24 mouse cellular contexts compared by ENCODE assay signal in genomic region chr2:11645297-11645696, GRCm38 (mm10). TPM values are rescaled to one million over a fixed set of nuclear protein-coding genes. Genes with fewer than 3 reads are reported as not detected.
"Had no signal": no experiment of that assay in that cellular context is flagged by ENCODE, and none has a peak within 500 bp of the region (broad histone marks: within the 10 kb centered on the region; RNA-seq: fewer than 3 reads in every experiment).

No protein-coding gene starts in this region.

- DNase-seq: liver, postnatal 0 days; lung, adult 2 months; lung, postnatal 14 days; lung, postnatal 36 days; midbrain, embryonic 14.5 days; retina, postnatal 1 day; right cerebral cortex, adult 18-20 months; spleen, adult 18-20 months; thymus, adult 18-20 months; thymus, postnatal 14 days; thymus, postnatal 36 days had no signal

- H3K27ac ChIP-seq: lung, embryonic 15.5 days; macrophage; midbrain, embryonic 12.5 days; neural tube, embryonic 13.5 days; neural tube, embryonic 15.5 days had no signal

- H3K9me3 ChIP-seq: lung, embryonic 15.5 days; megakaryocyte, embryonic 14.5 days; midbrain, embryonic 12.5 days; neural tube, embryonic 13.5 days; neural tube, embryonic 15.5 days had no signal

- H3K4me1 ChIP-seq: lung, embryonic 15.5 days; midbrain, embryonic 12.5 days; neural tube, embryonic 13.5 days; neural tube, embryonic 15.5 days had no signal

- H3K9ac ChIP-seq: liver, postnatal 0 days; lung, embryonic 15.5 days; midbrain, embryonic 12.5 days; neural tube, embryonic 13.5 days; neural tube, embryonic 15.5 days had no signal

- H3K4me2 ChIP-seq: lung, embryonic 15.5 days; midbrain, embryonic 12.5 days; neural tube, embryonic 13.5 days; neural tube, embryonic 15.5 days had no signal

- H3K36me3 ChIP-seq: lung, embryonic 15.5 days; midbrain, embryonic 12.5 days; neural tube, embryonic 13.5 days; neural tube, embryonic 15.5 days had no signal

- H3K4me3 ChIP-seq: lung, embryonic 15.5 days; megakaryocyte, embryonic 14.5 days; midbrain, embryonic 12.5 days; myocyte; neural tube, embryonic 13.5 days; neural tube, embryonic 15.5 days had no signal

- ATAC-seq: liver, postnatal 0 days; lung, postnatal 0 days; midbrain, embryonic 16.5 days had no signal

- H3K27me3 ChIP-seq: lung, embryonic 15.5 days; midbrain, embryonic 12.5 days; neural tube, embryonic 13.5 days; neural tube, embryonic 15.5 days had no signal

RNA-seq across cellular contexts. Expression of gene Il2ra, which starts 2.7 kb away (rescaled TPM):
- polyA plus RNA-seq: midbrain, embryonic 14.5 days; myocyte; neural tube, embryonic 11.5 days; neural tube, embryonic 15.5 days; stomach, embryonic 14.5 days; stomach, embryonic 16.5 days had no signal

RNA-seq across cellular contexts. Expression of gene Gm17490, which starts 19.2 kb away (rescaled TPM):
- polyA plus RNA-seq: liver, postnatal 0 days; lung, adult 2 months; lung, embryonic 15.5 days; lung, postnatal 0 days; macrophage; midbrain, embryonic 12.5 days; midbrain, embryonic 14.5 days; midbrain, embryonic 16.5 days; myocyte; neural tube, embryonic 11.5 days; neural tube, embryonic 13.5 days; neural tube, embryonic 15.5 days; stomach, embryonic 14.5 days; stomach, embryonic 16.5 days; thymus, postnatal 0 days had no signal
